Mouse (Mus musculus): ENCODE measurements around the gene Rnf220.

Gene Rnf220

DNA sequence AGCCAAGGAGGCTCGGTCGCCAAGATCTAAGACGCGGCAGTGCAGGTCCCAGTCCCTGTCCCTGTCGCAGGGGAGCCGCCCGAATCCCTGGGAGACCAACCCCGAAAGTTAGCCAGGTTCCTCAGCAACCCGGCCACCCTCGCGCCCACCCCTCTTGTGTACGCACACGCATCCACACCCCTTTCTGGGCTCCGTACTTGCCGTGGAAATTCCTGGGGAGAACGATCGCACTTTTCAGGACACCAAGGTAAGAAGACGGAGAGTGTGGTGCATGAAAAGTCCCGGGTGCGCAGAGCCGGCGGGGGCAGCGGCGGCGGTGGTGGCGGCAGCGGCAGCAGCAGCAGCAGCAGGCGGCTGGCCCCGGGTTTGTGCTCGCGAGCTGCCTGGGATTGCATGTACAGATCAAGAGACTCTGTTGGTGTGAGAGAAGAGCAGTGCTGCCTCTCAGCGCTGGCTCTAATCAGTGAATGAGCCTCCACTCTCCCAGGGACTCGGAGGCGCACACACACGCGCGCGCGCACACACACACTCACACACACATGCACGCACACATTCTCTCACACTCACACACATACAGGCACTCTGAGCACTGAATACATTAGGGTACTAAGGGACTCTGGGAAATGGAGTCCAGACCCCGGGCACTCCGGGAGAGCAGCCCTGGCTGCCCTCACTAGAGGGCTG is at the start of gene Rnf220:
Gene Rnf220 (minus strand): TSS at position 571 of the 684 bp plus-strand sequence.
- no peak for DNase-seq (ENCODE audit: extremely low read depth, insufficient read length, low spot score)

- no peak for DNase-seq (ENCODE audit: extremely low read depth, insufficient read length, low spot score)
These were observed 49.8 kb upstream of the Rnf220 start for GRCm38 (mm10) chr4:117546616-117547015.

GRCm38 (mm10) chr4:117545448-117545847 is 48.6 kb upstream of the Rnf220 start:
- DNase-seq (ENCODE audit: extremely low read depth, insufficient read length, low spot score), result no peak

- no peak for DNase-seq (ENCODE audit: extremely low read depth, insufficient read length, low spot score)
These were observed 43.7 kb upstream of the Rnf220 start for GRCm38 (mm10) chr4:117540571-117540970.

GRCm38 (mm10) chr4:117539329-117539980 is 42.6 kb upstream of the Rnf220 start:
- DNase-seq (ENCODE audit: extremely low read depth, insufficient read length, low spot score), result no peak

DNA sequence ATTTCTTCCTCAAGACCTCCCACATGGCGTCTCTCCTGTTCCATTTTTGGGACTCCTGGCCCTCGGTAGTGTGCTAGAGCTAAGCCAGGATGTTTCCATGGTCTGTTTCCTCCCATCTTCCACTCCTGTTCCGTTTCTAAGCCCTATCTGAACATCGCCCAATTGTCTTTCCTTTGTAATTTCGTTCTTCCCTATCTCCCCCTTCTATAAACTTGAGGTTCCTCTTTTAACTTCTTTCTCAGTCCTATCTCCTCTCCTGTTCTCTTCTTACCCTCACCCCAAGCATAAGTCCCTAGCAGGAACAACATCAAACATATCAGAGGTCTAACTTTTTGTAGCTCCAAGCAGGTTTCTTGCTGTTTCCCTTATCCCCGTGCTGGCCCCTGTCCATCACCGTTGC is 40.1 kb upstream of the Rnf220 start:
- no peak for DNase-seq (ENCODE audit: extremely low read depth, insufficient read length, low spot score)

DNA sequence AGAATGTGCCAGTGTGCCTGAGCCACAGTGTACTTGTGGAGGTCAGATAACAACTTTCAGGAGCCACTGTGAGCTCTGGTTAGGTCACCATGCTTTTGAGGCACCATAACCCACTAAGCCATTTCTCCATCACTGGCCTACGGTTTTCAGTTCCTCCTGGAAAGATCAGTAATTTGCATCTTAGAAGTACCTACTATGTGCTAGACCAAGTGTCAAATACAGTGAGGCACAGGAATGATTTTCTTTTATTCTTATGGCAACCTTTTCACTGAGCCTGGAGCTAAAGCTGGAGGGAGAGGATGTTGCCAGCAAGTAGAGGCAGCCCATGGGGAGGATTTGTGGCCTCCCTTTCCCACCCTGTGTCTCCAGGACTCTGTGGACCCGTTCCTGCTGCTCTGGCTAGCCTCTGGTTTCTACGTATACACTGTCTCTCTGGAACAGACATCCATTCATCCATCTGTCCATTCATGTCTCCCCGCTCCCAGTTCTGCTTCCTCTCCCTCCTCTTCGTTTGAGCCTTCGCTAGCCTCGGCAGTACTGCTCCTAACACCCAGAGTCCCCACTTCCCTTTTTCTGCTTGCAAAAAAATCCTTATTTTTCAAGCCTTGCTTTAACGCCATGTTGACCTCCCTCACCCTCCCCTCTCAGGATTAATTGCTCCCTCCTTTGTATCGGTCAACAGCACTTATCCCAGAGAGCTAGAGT is 38.8 kb upstream of the Rnf220 start:
- no peak for DNase-seq (ENCODE audit: extremely low read depth, insufficient read length, low spot score)

DNA sequence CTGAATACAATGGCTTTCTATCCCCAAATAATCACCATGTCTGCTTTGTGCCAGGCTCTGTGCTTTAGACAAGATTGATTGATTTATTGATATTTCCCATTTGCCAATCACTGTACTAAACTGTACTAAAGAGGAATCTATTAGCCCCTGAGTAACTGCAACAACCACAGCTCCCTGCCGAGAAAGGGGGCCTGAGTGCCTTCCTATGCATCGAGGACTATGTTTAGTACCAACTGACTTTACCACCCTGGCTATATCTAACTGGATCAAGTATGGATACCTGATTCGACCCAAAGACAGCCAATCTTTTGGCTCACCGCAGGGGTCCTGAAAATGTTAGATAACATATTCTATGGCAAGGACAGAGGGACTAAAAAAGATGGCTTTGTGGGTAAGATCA is 33.0 kb upstream of the Rnf220 start:
- no peak for DNase-seq (ENCODE audit: extremely low read depth, insufficient read length, low spot score)

GRCm38 (mm10) chr4:117527952-117528351 is 31.1 kb upstream of the Rnf220 start:
- DNase-seq (ENCODE audit: extremely low read depth, insufficient read length, low spot score), result no peak

GRCm38 (mm10) chr4:117527116-117527899 is 30.5 kb upstream of the Rnf220 start:
- DNase-seq (ENCODE audit: extremely low read depth, insufficient read length, low spot score), result no peak

- no peak for DNase-seq (ENCODE audit: extremely low read depth, insufficient read length, low spot score)
These were observed 29.1 kb upstream of the Rnf220 start for GRCm38 (mm10) chr4:117525990-117526389.

GRCm38 (mm10) chr4:117521350-117521749 is 24.5 kb upstream of the Rnf220 start:
- DNase-seq (ENCODE audit: extremely low read depth, insufficient read length, low spot score), result no peak

GRCm38 (mm10) chr4:117518246-117518645 is 21.4 kb upstream of the Rnf220 start:
- DNase-seq (ENCODE audit: extremely low read depth, insufficient read length, low spot score), result no peak

- DNase-seq (ENCODE audit: extremely low read depth, insufficient read length, low spot score), result no peak
These were observed 2.2 kb upstream of the Rnf220 start for GRCm38 (mm10) chr4:117499043-117499442.

DNA sequence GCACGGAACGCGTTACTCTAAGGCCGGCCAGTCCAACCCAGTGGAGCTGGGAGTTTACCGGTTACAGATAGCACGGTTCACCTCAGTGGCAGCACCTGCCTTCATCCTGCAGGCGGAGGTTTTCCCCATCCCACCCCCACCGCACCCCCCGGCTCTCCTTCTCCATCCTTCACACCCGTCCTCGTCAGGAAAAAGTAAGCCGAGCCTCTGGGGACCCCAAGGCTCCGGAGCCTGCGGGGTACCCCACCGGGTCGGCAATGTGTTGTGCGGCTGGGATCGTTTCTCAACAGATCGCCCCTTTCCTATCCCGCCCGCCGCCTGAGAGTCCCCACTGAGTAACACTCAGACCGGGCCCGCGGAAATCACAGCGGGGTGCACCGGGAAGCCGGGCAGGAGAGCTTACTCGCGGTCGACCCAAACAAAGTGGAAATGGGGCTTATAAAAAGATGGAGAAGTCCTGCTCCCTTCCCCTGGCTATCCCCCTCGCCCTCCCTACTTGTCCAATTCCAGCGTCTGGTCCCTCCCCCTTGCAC is 917 bp downstream of the Rnf220 start:
- DNase-seq (ENCODE audit: extremely low read depth, insufficient read length, low spot score), result no peak

- no peak for DNase-seq (ENCODE audit: extremely low read depth, insufficient read length, low spot score)
These were observed 1.8 kb downstream of the Rnf220 start for GRCm38 (mm10) chr4:117494911-117495501.

DNA sequence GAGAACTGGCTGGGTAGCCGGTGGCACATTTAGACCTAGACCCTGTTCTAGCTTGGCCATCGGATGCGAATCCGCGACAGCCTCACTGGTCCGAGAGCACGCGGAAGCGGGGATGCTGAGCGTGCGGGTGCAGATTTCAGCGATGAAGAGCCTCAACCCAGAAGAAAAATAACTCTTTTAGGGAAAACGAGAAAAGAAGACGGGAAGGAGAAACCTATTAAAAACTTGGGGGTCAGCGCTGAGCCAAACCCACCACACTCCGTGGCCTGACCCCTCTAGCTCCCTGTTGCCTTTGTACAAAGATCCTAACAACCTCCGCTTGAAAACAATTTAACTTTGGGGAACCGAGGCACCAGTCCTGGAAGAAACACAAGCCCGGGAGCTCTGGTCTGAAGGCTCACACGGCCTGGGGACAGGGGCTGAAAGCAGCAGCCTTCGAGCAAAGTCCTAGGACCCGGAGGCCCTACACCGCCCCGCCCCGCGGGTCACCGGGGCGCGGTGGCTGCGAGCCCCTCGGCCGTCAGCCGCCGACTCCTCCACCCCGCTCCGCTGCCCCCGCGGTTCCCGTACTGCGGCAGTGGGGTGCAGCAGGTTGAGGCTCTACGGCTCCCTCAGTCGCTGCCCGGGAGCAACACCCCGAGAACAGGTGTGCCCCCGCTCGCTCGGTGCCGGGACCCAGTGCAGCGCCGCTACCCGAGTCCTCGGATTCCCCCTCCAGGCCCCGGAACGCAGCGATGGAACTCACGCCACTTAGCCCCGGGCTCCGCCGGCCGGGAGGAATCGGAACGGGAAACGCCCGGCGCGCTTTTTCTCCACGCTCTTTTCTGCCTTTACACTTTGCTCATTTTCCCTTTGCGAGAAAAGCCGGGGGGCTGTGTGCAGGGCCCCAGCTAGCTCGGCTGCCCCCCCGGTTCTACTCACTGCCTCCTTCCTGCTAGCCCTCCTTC is 2.7 kb downstream of the Rnf220 start:
- DNase-seq (ENCODE audit: extremely low read depth, insufficient read length, low spot score), result no peak

GRCm38 (mm10) chr4:117493161-117493568 is 3.7 kb downstream of the Rnf220 start:
- DNase-seq (ENCODE audit: extremely low read depth, insufficient read length, low spot score), result no peak

DNA sequence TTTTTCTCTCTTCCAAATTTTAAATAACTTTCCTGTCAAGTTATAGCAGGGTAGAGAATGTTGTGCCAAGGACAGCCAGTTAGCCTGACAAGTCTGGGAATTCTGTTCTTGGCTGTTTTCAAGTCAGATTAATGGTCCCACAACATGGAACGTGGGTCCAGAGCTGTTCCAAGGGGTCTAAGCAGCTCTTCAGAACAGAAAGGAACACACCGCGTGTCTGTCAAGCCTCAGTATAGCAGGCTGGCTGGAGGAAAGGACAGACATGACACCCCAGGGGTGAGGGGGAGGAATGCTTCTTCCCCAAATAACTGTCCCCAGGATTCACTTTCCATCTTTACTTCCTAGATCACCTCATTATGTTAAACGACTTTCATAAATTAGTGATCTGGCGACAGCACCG is 5.0 kb downstream of the Rnf220 start:
- DNase-seq (ENCODE audit: extremely low read depth, insufficient read length, low spot score), result no peak

Data from 3134 (cell line).